Mouse (Mus musculus): ENCODE data around the gene Atp23.
"Not testable (repeated sequence)": the region's sequence is repeated elsewhere in the genome, so short reads cannot be mapped to it uniquely, and the experiment has no call there.

Gene Atp23

DNA sequence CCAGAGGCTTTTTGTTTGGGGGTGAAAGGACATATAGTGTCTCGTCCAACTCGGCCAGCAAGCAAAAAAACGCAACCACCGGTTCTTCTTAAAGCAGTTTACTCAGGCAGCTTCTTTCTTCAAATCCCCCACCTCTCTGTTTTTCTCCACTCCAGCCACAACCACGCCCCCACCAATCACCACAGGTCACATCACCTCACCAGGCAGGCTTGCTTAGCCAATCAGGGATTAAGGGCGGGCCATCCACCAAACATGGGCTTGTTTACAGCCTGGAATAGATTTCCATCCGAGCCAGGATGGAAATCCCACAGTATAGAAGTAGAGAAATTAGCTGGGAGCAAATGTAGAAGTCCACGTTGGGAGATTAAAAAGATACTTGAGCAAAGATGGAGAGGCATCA, 74.9 kb downstream of the Atp23 start:
- DNase-seq (ENCODE audit: low spot score in 2 of 2): not testable (repeated sequence)

DNA sequence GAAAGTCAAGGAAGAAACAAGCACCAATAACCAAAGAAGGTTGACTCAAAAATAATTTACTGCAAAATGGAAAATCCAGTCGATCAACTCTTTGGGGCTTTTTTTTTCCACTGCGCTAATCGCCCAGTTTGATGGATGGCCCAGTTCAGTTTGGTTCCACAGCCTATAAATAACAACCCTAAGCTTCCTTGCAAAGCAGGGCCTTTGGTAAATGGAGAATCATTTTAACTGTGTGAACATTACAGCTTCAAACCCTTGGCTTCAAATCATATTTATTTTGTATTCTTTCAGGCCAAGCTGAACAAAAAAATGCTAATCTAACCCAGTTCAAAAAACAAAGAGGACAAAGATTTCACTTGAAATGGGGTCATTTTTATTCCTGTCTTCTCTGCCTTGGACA, 78.7 kb downstream of the Atp23 start:
- DNase-seq (ENCODE audit: low spot score in 2 of 2): no peak

Measured in urinary bladder, postnatal 4 days (tissue).